Mouse (Mus musculus): ENCODE results near the gene Chchd4.
"Not testable (repeated sequence)": the region's sequence is repeated elsewhere in the genome, so short reads cannot be mapped to it uniquely, and the experiment has no call there.

Chchd4 gene

DNA sequence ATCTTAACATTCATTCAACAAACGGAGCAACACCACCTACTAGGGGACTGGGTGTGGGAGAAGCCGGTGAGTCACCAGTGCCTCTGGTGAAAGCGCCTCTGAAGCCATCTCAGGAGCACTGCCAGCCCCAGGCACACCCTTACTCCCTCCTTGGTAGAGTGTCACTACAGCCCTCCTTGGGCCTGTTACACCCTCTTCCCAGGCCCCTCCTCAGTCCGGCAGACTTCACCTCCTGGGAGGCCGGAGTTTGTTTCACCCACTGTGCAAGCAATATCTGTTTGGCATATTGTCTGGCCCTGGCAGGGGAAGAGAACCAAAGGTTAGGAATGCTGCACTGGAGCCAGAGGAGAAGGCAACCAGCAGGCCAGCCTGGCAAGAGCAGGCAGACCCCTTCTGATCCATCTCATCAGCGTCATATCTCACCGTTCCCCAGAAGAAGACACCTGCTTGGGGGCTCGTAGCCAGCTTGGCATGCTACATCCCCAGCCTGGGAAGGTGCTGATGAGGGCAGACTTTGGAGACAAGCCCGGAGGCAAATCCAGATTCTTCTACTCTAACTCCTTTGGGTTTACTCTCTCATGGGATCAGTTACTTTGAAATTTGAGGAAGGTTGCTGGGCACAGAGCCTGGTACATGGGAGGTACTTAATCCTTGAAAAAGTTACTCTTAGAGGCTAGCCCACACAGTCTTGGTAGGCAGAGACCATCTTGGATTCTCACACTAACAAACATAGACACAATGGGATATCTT lies 1.3 kb upstream of the Chchd4 start:
- DNase-seq (ENCODE audit: low spot score) = no peak

DNA sequence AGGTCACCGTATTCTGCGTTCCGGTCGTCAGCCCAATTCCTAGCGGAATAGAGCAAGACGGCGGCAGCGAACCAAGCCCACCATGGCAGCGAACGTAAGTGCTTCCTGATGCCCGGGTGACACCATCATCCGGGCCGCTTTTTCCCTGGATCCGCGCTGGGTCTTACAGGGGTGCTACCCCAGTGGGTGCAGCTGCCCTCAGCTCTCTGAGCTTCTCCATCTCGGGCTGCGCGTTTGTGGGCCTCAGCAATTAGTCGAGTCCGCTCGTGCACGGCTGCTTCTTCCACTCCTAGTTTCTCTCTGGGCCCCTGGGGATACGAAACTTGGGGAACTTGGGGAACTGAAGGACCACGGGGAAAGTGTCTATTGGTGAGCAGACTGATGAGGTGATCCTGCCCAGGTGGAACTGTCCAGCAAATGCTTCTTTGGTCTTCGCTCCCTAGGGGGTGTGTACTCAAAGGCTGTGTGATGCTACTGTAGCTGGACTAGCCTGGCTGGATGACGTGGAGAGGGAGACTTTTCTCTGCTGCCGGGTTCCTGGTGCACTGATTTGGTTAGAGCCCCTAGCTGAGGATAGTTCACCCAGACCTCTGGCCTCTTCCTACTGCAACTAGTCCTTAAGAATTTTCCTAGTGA lies 577 bp upstream of the Chchd4 start:
- no peak for DNase-seq (ENCODE audit: low spot score)

DNA sequence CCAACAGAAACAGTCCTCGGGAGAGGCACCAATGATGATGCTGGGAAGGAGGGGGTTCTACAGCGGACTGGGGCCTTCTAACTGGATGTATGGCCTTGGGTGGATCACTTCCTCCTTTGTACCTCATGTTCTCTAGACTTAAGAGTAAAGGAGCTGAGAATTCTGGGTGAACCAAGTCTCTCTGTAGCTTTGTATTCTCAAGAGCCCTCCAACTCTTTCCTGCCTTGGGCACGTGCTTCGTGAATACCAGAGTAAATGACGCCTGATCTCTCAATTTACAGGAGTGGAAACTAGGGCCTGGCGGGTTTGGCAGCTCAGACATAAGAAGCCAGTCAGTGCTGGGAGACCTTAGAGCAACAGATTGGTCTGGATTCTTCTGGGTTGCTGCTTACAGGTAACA lies 1.0 kb downstream of the Chchd4 start:
- DNase-seq (ENCODE audit: low spot score) = peak; percentile 9

DNA sequence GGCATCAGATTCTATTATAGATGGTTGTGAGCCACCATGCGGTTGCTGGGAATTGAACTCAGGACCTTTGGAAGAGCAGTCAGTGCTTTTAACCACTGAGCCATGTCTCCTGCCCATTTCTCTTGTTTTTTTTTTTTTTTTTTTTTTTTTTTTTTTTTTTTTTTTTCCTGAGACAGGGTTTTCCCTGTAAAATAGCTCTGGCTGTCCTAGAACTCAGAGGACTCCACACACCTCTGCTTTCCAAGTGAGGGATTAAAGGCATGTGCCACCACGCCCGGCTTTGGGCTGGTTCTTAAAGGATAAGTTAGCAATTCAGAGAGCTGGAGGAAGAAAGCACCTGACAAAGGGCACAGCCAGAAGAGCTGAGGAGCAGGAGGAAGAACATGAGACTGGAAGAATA lies 1.9 kb downstream of the Chchd4 start:
- DNase-seq (ENCODE audit: low spot score) = not testable (repeated sequence)

DNA sequence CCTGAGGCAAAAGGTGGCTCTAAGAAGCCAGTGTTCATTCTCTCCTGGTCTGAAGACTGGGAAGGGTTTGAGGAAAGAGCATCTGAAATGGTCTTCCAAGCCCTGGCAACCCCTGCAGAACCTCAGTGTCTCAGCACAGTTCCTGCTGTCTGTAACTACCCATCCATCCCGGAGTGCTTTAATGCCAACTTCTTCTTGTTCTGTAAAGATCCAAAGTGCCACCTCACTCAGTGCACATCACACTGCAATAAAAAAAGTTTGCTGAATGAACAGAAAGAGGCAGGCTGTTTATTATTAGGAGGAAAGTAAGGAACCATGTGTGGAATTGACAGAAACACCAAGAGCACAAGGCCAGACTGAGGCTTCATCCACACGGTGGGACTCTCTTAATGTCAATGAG lies 2.6 kb downstream of the Chchd4 start:
- no peak for DNase-seq (ENCODE audit: low spot score)

DNA sequence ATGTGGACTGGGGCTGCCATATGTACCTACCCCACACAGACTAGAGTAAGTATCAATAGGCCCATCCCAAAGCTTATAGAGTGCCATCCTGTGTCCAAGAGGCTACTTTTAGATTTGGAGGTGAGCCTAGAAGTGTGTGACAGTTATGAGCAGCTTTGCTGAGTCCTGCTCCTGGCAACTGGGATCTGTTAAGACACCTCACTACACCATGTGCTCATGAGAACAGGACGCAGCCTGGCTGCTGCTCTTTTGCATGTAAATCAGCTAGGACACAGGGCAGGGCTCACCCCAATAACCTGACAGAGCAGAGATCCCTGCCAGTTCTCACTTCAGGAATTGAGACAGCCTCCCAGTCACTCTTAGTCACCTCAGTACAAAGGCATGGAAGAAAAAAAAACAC lies 6.2 kb downstream of the Chchd4 start:
- no peak for DNase-seq (ENCODE audit: low spot score)

DNA sequence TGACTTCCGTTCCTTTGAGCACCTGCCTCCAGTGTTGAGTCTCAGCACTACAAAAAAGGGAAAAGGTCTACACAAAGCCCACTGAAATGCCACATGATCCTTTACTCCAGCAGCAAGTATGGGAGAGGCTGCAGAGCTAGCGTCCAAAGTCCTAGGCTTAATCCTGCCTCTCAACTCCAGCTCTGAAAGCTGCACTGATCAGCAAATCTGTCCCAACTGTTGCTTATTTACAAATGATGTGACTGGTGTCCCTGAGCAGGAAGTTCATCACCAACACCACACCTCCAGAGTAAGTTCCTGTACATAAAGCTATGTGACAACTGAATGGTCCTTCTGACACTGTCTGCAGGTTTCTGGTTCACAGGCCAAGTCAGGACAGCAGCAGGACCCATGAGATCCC lies 7.6 kb downstream of the Chchd4 start:
- no peak for DNase-seq (ENCODE audit: low spot score)

DNA sequence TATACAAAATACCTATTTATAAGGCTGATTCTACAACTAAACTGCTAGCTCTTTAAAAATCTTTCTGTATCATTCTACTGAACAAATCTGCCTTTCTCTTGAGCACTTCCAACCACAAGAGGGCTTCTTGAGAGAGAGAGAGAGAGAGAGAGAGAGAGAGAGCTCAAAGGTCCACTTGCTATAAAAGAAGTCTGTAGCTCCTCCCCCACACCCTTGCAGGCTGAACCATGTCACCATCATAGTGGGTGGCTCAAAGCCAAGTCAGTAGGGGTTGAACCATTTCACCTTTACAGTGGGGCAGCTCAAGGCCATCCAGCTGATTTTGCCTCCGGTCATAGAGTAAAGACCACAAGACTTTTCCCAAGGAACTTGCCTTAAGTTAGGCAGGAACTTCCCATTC lies 13.9 kb downstream of the Chchd4 start:
- peak; percentile 3 for DNase-seq (ENCODE audit: low spot score)

DNA sequence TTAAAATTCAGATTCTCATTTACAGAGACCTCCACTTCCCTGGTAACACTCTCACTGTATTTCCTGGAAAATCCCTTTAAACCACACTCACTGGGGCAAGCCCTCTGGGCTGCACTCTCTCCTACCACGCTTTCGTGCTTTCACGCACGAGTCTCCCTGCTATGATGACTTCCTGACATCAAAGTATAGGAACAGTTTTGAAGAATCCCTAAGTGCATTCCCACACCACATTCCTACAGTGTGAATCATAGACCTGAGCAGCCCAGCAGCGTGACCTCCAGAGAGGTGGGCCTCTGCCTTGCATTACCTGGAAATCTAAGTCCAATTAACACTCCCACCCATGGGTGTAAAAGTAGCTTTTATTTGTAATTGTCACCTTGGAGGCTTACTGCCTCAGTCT lies 18.8 kb downstream of the Chchd4 start:
- DNase-seq (ENCODE audit: low spot score) = no peak

DNA sequence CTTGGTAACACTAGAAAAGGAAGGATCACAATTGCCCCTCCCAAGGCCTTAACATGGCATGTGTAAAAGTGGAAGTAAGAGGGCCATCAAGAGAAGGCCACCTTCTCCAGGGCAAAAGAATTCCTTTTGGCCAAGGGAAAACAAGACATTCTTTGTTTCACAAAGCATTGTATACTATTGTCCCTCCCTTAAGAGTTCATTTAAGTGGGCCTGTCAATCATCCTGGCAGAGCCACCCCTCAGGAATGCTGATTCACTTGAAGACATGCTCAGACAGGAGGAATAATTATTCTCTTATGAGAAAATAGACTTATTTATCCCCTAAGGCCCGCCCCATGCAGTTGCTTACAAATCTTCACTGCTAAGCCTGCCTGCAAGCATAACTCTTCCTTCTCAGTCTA lies 21.3 kb downstream of the Chchd4 start:
- DNase-seq (ENCODE audit: low spot score) = no peak

DNA sequence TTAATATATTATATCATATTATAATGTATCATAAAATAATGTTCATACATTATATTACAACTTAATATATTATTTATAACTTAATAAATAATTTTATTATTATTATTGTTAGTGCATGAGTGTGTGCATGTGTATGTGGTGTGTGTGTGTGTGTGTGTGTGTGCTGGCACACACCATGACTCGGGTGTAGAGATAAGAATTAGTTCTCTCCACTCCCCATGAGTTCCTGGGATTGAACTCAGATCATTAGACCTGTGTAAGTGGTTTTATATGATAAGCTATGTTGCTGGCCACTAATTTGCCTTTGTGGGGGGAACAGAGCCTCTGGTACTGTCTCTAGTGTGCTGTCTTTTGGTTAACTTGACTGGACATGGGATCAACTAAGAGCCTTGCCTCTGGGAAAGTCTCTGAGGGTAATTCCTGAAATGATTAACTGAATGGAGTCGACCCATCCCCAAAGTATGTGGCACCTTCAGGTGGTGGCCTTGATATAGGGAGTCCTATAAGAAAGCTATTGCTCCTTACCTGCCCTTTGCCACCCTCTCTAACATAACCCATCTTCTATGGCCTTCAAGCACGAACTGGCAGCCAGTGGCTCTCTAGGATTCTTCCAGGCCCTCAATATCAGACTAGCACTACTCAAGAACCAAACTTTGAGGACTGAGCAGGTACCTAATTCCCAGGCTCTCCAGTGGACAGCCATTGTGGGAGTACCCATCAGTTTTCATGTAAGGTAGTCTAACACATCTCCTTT lies 23.7 kb downstream of the Chchd4 start:
- DNase-seq (ENCODE audit: low spot score) = no peak

DNA sequence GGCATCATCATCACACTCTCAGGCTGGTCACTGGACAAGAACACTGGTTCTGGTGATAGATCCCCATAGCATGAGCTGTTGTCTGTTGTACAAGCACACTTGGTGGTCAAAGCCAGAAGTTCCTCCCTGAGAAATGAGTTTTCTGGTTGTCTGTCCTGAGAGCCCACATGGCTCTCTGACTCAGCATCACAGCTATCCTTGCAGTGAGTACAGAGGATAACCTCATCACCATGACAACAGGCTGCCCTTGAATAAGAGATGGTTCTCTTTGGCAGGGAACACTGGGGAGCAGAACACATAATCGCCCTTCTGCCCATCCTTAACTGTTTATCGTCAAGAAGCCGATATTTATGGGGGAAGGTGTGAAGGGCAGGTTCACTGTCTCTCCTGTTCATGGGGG lies 28.0 kb downstream of the Chchd4 start:
- no peak for DNase-seq (ENCODE audit: low spot score)

DNA sequence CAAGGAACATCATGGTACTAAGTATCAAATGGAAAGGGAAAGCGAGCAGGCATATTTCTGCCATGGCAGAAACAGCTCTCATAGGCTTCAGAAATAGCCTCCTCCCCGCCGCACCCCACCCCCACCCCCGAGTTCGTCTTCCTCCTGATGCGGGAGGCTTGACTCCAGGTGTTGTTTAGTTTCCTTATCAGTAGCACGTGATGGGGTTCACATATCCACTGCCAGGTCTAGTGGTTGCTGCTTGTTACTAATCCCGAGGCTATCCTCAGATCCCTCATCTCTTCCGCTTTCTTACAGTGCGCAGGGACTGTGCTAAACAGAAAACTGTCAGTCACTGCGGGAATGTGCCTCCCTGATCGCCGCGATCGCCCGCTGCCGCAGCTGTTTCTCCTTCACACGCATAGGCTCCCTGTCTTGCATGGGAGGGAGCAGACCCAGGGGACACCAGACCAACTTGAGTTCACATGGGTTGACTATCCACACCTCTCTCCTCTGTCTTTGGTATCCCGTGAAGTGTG lies 32.1 kb downstream of the Chchd4 start:
- peak; percentile 16 for DNase-seq (ENCODE audit: low spot score)

DNA sequence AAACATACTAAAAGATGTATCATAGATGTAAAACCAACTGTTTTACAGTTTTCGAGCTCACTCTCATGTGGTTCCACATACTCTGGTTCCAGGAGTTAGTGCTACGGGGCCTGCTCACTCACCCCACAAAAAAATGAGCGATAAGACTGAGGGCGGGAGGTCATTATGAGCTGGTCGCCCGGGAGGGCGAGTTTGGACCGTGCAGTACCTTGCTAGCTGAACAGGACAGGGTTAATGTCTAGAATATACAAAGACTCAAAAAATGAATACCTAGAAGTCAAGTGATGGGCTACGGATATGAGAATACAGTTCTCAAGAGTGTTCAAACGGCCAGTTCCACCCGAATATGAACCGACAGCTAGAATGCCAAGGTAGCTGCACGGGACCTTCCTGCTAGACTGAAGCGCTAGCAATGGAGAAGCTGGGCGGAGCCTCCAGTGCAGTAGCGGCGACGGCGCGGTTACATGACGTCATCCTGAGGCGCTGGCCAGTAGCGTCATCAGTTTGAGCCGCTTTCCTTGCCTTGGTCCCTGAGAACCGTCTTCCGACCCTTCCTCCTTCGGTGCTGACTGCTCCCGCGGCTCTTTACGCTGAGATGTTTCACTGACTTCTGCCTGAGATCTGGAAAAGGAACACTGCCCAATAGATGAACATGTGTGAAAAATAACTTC lies 32.7 kb downstream of the Chchd4 start:
- peak; percentile 99 for DNase-seq (ENCODE audit: low spot score)

DNA sequence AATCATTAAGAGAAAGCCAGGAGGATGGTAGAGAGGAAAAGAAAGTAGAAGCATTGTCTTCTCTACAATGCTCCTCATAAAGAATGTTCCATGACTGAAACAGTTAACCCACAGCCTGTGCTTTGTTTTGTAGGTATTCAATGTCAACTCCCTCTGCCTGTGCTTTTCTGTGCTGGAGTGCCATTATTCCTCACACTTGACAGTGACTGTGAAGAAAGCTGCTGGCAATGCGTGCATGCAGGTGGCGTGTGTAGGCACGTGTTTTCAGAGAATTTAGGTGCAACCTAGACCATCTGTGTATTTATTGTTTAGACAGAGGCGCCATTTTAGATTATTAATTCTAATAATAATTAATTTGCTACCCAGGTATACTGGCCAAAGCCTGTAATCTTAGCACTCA lies 49.2 kb downstream of the Chchd4 start:
- no peak for DNase-seq (ENCODE audit: low spot score)

DNA sequence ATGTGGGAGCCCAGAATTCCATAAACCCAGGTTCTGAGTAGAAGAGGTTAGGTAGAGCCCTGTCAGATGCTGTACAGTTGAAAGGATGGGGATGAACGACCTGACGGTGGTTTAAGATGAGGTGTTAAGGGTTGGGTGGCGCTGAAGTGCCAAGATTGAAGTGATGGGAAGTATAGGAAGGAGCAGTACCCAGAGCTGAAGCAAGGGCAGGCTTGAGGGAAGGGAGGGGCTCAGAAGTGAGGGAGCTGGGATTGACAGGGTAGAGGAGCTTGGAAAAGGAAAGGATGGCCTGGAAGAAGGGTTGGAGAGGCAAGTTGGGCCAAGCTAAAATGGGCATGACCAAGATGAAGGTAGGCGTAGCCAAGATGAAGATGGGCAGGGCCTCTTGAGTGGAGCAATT lies 51.7 kb downstream of the Chchd4 start:
- no peak for DNase-seq (ENCODE audit: low spot score)

DNA sequence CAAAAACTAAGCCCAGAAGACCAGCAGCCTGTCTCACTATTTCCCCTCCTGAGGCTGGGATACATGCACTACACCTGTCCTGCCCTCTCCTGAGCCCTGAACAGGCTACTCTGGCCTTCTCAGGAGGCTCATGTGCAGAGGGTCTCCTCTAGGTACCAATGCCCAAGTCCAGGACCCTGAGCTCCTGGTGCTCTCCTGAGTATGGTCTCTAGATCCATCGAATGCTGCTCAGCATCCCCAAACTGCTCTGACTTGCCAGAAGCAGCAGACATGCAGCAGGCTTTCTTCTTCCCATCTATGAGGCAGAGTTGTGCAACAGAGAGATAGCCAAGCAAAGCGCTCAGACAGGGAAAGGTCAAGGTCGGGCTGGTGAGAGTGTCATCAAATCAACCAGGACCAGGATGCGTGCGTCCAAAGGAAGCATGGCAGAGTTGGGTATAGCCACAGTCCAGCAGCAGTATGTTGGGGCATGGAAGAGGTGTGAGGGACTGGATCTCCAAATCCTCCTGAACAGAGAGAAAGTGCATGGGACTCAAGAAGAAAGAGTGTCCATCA lies 56.0 kb downstream of the Chchd4 start:
- no peak for DNase-seq (ENCODE audit: low spot score)

DNA sequence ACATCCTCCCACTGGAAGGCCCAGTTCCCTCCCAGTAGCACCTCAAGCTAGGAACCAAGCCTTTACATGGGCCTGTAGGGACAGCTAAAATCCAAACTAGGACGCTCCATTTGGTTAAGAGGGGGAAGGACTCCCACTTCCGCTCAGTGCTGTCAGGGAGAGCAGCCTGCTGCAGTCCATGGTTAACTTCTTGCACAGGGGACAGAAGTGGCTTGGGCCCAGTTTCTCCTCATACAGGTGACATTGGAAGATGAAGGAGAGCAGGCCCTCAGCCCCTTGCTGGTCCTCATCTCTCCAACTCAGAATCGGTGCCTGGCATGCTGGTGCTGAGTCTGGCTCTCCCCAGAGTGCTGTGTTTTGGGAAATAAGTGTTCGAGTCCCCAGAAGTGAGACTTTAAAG lies 57.2 kb downstream of the Chchd4 start:
- no peak for DNase-seq (ENCODE audit: low spot score)

DNA sequence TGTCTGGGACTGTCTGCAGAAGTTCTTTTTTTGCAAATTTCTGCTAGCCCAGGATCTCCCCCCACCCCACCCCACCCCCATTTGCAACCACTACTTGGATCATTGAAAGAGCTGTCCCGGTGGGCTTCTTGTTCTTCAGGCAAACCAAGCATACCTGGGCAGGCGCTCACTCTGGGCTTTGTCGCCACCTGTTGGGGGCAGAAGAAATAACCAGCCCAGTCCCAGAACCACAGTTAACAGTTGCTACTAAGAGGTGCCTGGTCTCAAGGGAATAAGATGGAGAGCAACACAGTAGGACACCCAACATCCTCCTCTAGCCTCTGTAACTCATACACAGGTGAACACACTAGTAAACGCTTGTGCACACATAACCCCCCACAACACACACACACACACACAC lies 58.5 kb downstream of the Chchd4 start:
- DNase-seq (ENCODE audit: low spot score) = peak; percentile 76
